Mouse (Mus musculus): ENCODE data around the gene Ass1.
A peak's percentile ranks its signal among the peaks of the same experiment; 100 is the strongest.

Ass1 gene

GRCm38 (mm10) chr2:31490556-31490955 is 20.5 kb downstream of the Ass1 start:
- DNase-seq, result no peak

GRCm38 (mm10) chr2:31492308-31492707 is 22.3 kb downstream of the Ass1 start:
- DNase-seq, result no peak

- no peak for DNase-seq
These were observed 23.2 kb downstream of the Ass1 start for GRCm38 (mm10) chr2:31493243-31493642.

GRCm38 (mm10) chr2:31494315-31494714 is 24.3 kb downstream of the Ass1 start:
- DNase-seq, result no peak

- DNase-seq, result no peak
These were observed 25.1 kb downstream of the Ass1 start for GRCm38 (mm10) chr2:31495046-31495476.

- no peak for DNase-seq
These were observed 26.1 kb downstream of the Ass1 start for GRCm38 (mm10) chr2:31496141-31496540.

- no peak for DNase-seq
These were observed 27.1 kb downstream of the Ass1 start for GRCm38 (mm10) chr2:31497113-31497512.

- no peak for DNase-seq
These were observed 27.6 kb downstream of the Ass1 start for GRCm38 (mm10) chr2:31497635-31498034.

GRCm38 (mm10) chr2:31499327-31500291 is 29.6 kb downstream of the Ass1 start:
- no peak for DNase-seq

- no peak for DNase-seq
These were observed 30.5 kb downstream of the Ass1 start for GRCm38 (mm10) chr2:31500292-31501204.

- no peak for DNase-seq
These were observed 31.6 kb downstream of the Ass1 start for GRCm38 (mm10) chr2:31501448-31502130.

GRCm38 (mm10) chr2:31502616-31503522 is 32.9 kb downstream of the Ass1 start:
- DNase-seq, result no peak

- no peak for DNase-seq
These were observed 35.5 kb downstream of the Ass1 start for GRCm38 (mm10) chr2:31505472-31505871.

- no peak for DNase-seq
These were observed 38.8 kb downstream of the Ass1 start for GRCm38 (mm10) chr2:31508851-31509250.

GRCm38 (mm10) chr2:31511316-31511715 is 41.3 kb downstream of the Ass1 start:
- no peak for DNase-seq

- DNase-seq, result no peak
These were observed 46.5 kb downstream of the Ass1 start for GRCm38 (mm10) chr2:31516557-31516956.

- DNase-seq, result no peak
These were observed 51.9 kb downstream of the Ass1 start for GRCm38 (mm10) chr2:31521800-31522335.

GRCm38 (mm10) chr2:31524641-31525040 is 54.6 kb downstream of the Ass1 start:
- DNase-seq, result no peak

GRCm38 (mm10) chr2:31525778-31526177 is 55.8 kb downstream of the Ass1 start:
- DNase-seq, result no peak

- peak; percentile 50 for DNase-seq
These were observed 60.2 kb downstream of the Ass1 start for GRCm38 (mm10) chr2:31530201-31530600.

GRCm38 (mm10) chr2:31537054-31537453 is 67.0 kb downstream of the Ass1 start:
- no peak for DNase-seq

Data from liver (tissue).